Mouse (Mus musculus) heart, embryonic 10.5 days (tissue): Measurements from ENCODE around the gene Mdga1. TPM values are rescaled to one million over a fixed set of nuclear protein-coding genes. Genes with fewer than 3 reads are reported as not detected.
"Not testable (repeated sequence)": the region's sequence is repeated elsewhere in the genome, so short reads cannot be mapped to it uniquely, and the experiment has no call there.

Experiments
- DNase-seq: peaks from one replicate; pipeline ENCODE4 v3.0.0-alpha.2; 2017; ENCODE audit warnings: low spot score
- H3K27ac ChIP-seq: fragments of 300-500 bp; sonication (generic); 2 replicates; pipeline ENCODE4 v1.5.1; 2016; ENCODE audit warnings: mild to moderate bottlenecking
- H3K27me3 ChIP-seq: fragments of 300-500 bp; sonication (generic); 2 replicates; pipeline ENCODE4 v1.6.1; 2016; ENCODE audit warnings: mild to moderate bottlenecking; ENCODE audit not compliant: poor library complexity, insufficient read depth, severe bottlenecking
- H3K36me3 ChIP-seq: fragments of 300-500 bp; sonication (generic); 2 replicates; pipeline ENCODE4 v1.6.1; 2016; ENCODE audit warnings: mild to moderate bottlenecking, moderate library complexity
- H3K4me1 ChIP-seq: fragments of 300-500 bp; sonication (generic); 2 replicates; pipeline ENCODE4 v1.6.1; 2016; ENCODE audit warnings: mild to moderate bottlenecking
- H3K4me3 ChIP-seq: fragments of 300-500 bp; sonication (generic); 2 replicates; pipeline ENCODE4 v1.5.1; 2016; ENCODE audit warnings: mild to moderate bottlenecking, moderate library complexity
- H3K9me3 ChIP-seq: fragments of 300-500 bp; sonication (generic); 2 replicates; pipeline ENCODE4 v1.6.1; 2016; ENCODE audit warnings: mild to moderate bottlenecking, moderate library complexity
- WGBS: fragments of 180-500 bp; shearing (Covaris S2); methylation state at CpG from one replicate; pipeline ENCODE4 v1.1.7; 2016; 5-methylcytosine and 5-hydroxymethylcytosine counted together
- polyA plus RNA-seq: library from polyadenylated mRNA; unstranded; fragments of >200 nt; fragmentation: Nextera tagmentation; extraction: Ambion mirVana; gene quantifications from 2 replicates; pipeline ENCODE4 v1.2.1, GENCODE M21; 2016

Gene Mdga1
- polyA plus RNA-seq, 1 experiment from 2014 or later, result 1.7 TPM

GRCm38 (mm10) chr17:29788573-29788972 lies 181.3 kb downstream of the Mdga1 start:
- Histone ChIP-seq H3K4me1 (peaks cover 7% of the 10 kb centered on the region), H3K27me3 (0 out of 2 replicates have a peak, but pooled peaks cover 1% of the 10 kb centered on the region), H3K4me3 (no peak overlapping the region), H3K27ac (0 out of 2 replicates have a peak overlapping the region, but pooled peaks have one; percentile 7), H3K36me3 (no peaks in the 10 kb centered on the region), H3K9me3 (no peaks in the 10 kb centered on the region)
- no peak for DNase-seq
- WGBS, result 64% methylated on average over 10 of the region's 10 CpGs

GRCm38 (mm10) chr17:29784820-29785219 lies 185.1 kb downstream of the Mdga1 start:
- Histone ChIP-seq H3K27ac (no peak overlapping the region), H3K27me3 (no peaks in the 10 kb centered on the region), H3K9me3 (no peaks in the 10 kb centered on the region), H3K36me3 (no peaks in the 10 kb centered on the region), H3K4me3 (no peak overlapping the region), H3K4me1 (peaks cover 7% of the 10 kb centered on the region)
- WGBS, result 79% methylated on average over 9 of the region's 9 CpGs
- DNase-seq, result no peak

DNA sequence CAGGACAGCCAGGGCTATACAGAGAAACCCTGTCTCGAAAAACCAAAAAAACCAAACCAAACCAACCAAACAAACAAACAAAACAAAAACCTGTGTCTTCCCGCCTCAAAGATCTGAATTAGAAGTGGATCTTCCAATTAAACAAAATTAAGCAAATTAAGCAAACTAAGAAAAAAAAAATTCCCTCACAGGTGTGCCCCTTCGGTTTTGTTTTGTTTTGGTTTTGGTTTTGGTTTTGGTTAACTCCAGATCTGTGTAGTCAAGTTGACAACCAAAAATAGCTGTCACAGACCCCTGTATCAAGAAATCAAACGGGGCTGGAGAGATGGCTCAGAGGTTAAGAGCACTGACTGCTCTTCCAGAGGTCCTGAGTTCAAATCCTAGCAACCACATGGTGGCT lies 188.4 kb downstream of the Mdga1 start:
- H3K27me3 ChIP-seq, H3K27ac ChIP-seq, H3K9me3 ChIP-seq, H3K4me1 ChIP-seq, H3K36me3 ChIP-seq, DNase-seq, H3K4me3 ChIP-seq: not testable (repeated sequence)
- WGBS, result 76% methylated on average over 4 of the region's 4 CpGs

DNA sequence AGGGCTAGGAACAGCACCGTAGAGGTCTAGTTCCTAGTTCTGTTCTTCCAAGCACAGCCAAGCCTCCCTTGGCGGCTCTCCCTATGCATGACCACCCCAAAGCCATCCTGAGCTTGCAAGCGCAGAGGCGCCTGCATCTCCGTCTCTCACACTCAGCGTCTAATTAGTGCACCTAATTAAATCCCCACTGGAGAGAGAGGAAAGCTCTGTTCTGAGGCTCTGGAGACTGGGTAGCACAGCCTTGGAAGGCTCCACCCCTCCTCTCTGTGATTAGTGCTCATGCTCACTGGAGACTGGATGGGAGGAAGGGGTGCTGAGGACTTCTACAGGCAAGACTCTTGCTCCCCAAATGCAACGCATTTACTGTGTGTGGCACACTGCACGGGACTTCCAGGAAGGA lies 191.9 kb downstream of the Mdga1 start:
- no peak overlapping the region for H3K4me3 ChIP-seq
- no peaks in the 10 kb centered on the region for H3K9me3 ChIP-seq
- peaks cover 19% of the 10 kb centered on the region for H3K27me3 ChIP-seq
- no peak overlapping the region for H3K27ac ChIP-seq
- DNase-seq, result no peak
- H3K4me1 ChIP-seq, result no peaks in the 10 kb centered on the region; the same call in 1 of the 2 replicates
- WGBS, result 71% methylated on average over 8 of the region's 8 CpGs
- H3K36me3 ChIP-seq, result no peaks in the 10 kb centered on the region

Other genes starting within 250 kb of the Mdga1 start
- gene Zfand3, start 34.6 kb upstream of the Mdga1 start, polyA plus RNA-seq, result 54.2 and 54.7 TPM in 2 replicates